Mouse (Mus musculus) induced T-regulatory cell, adult 2 months (primary cell): Measurements from ENCODE around the gene Copg1.
"Not testable (repeated sequence)": the region's sequence is repeated elsewhere in the genome, so short reads cannot be mapped to it uniquely, and the experiment has no call there.

Experiments used
- DNase-seq: peaks from one replicate; pipeline ENCODE4 v3.0.0-alpha.2; 2012; ENCODE audit warnings: low read depth

Copg1 gene

DNA sequence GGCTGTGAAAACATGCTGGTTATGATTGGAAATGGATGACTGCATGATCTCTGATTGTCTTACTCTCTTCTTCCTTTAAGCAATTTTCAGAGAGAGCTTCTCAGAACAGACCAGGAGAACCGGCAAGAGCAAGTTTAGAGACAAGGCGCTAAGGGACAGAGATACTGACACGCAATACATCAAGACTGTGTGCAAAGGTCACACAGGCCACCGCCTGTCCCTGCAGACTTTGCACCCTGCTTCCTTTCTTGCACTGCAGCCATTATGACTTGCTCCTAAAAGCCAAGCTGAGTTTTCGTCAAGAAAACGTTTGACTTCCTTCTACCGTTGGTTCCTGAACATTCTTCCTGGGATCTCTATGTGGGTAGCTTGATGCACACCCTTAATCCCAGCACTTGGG, 12.1 kb upstream of the Copg1 start:
- no peak for DNase-seq

GRCm38 (mm10) chr6:87876068-87876643, 11.5 kb upstream of the Copg1 start:
- peak; percentile 9 for DNase-seq

DNA sequence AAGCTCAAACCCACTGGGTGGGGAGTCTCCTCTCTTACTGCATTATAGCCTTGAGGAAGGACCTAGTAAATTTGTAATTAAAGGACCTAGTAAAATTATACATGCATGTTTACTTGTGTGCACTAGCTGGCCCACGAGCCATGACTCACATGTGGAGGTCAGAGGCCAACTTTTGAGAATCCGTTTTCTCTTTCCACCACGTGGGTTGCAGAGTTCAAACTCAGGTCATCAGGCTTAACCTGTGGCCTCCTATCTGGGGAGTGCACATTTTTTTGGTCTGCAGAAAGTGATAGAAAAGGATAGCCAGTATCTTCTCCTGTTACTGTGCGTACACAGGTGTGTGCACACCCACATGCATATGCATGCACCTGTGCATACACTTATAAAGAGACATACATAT, 8.6 kb upstream of the Copg1 start:
- DNase-seq: peak; percentile 44

GRCm38 (mm10) chr6:87879628-87880027, 8.0 kb upstream of the Copg1 start:
- DNase-seq: no peak

DNA sequence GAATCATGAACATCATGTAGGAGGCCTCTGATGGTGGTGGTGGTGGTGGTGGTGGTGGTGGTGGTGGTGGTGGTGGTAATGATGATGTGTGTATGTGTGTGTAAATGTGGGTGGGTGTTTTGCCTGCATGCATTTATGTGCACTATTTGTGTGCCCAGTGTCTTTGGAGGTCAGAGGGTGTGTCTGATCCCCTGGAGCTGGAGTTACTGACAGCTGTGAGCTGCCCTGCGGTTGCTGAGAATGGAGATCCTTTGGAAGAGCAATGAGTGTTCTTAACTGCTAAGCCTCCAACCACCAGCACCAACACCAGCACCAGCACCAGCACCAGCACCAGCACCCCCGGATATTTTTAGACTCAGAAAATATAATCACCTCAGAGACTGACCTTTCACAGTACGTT, 5.4 kb upstream of the Copg1 start:
- DNase-seq: no peak

DNA sequence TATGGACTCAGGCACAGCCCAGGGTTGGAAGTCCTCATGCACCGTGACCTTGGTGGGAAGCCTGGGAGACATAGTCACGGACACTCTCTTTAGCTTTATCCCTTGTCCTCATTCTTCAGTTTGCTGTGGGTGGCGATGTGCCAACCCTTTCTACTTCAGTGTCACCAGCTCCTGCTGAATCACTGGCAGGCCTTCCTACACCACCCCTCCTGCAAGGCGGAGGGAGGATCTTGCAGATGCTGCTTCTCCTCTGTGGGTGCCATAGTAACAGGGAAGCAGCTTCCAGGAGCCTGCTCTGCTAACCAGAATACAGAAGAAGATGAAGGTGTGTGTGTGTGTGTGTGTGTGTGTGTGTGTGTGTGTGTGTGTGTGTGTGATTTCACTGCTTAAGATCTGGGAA, 4.8 kb upstream of the Copg1 start:
- no peak for DNase-seq

DNA sequence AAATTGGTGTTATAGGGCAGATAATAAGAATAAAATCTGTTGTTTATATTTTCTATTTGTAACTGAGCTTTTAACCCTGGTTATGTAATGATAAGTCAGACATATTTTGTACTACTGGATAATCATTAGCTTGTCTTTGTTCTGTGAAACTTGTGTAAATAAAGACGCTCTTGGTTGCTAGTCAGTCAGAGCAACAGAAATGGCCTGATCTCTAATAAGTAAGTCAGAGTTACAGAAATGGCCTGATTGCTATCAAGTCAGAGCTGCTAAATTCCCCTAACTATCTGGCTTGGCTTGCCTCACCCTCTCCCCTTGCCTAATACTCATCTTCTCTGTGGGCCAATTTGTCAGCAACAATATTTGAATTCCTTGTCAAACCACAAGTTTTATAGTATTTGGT, 893 bp upstream of the Copg1 start:
- DNase-seq: peak; percentile 7

DNA sequence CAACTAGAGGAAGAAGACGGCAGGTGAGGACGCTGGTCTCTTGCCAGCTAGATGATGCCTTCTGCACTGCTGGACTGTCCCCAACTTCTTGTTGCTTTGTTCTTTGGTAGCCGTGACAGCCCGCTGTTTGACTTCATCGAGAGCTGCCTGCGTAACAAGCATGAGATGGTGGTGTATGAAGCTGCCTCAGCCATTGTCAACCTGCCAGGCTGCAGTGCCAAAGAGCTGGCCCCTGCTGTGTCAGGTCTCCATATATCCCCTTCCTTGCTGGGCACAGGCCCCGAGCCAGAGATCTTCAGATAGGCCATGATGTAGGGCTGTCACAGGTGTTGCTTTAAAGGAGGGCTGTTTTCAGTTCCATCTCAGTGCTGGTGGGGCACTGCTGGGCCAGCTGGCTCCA, 6.3 kb downstream of the Copg1 start:
- no peak for DNase-seq

DNA sequence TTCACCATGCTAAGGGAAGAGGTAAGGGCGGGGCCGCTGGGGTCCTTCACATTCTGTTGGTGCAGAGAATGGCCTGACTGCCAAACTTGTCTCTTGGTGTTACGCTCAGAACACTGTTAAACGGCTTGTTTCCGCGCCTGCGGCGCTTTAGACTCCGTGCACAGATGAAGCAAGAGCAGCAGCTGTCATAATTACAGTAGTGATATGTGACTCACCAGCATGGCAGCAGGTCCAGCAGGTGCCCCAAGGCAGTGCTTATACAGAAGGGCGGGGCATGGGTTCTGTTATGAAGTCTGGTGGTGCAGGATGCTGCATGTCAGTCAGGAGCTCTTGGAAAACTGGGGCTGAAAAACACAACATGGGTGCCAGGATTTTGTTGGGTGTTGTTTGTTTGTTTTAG, 10.4 kb downstream of the Copg1 start:
- DNase-seq: no peak

DNA sequence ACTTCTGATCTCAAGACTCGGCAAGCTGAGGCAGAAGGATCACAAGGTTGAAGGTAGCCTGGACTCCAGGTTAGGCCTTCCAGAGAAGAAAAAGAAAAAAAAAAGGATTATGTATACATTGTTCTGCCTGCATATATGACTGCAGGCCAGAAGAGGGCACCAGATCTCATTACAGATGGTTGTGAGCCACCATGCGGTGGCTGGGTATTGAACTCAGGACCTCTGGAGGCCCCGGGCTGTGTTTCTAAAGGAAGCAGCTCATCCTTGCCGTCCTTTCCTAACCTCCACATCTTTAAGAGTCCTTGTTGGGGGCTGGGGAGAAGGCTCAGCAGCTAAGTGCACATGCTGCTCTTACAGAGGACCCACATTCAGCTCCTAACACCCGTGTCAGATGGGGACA, 19.0 kb downstream of the Copg1 start:
- DNase-seq: peak; percentile 34

DNA sequence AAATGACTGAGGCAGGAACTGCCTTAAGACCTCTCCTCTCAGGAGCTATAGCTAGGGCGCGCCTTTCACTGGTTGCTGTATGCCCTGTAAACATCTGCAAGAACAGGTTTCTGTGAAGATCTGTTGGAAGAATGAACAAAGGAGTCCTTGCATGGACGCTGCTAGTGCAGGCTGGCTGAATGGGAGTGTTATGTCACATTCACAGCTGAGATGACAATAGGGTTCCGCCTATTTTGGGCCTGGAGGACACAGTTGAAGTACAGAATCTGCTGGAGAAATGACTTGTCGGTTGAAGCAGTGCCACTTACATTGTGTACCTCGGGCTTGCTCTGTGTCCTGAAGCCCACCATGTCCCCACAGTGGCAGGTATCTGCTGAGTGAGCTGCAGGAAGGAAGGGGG, 21.6 kb downstream of the Copg1 start:
- no peak for DNase-seq

- no peak for DNase-seq
Observed at GRCm38 (mm10) chr6:87911559-87911958, 23.9 kb downstream of the Copg1 start.

- DNase-seq: peak; percentile 93
Observed at GRCm38 (mm10) chr6:87913661-87914325, 26.2 kb downstream of the Copg1 start, which contains the start of gene Hmces. Gene Hmces, plus strand, starts transcription at chr6:87913935.

GRCm38 (mm10) chr6:87914326-87915102, 26.9 kb downstream of the Copg1 start:
- DNase-seq: no peak

DNA sequence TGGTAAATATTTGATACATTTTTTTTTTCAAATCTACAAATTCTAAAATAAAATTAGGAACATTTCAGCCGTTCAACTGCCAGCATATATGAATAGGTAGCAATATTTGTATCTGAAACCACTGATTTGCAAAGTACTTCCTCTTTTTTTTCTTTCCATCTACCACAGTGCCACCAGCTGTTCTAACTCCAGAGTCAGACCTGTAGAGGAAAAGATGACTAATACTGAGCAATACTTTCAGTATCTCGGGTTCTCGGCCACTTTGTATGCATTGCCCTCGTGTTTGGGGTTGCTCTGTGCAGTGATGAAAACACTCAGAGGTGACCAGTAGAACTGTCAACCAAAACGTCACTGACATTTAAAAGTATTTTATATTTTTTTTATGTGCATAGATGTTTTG, 28.3 kb downstream of the Copg1 start:
- peak; percentile 84 for DNase-seq

- no peak for DNase-seq
Observed at GRCm38 (mm10) chr6:87921201-87921600, 33.6 kb downstream of the Copg1 start.

DNA sequence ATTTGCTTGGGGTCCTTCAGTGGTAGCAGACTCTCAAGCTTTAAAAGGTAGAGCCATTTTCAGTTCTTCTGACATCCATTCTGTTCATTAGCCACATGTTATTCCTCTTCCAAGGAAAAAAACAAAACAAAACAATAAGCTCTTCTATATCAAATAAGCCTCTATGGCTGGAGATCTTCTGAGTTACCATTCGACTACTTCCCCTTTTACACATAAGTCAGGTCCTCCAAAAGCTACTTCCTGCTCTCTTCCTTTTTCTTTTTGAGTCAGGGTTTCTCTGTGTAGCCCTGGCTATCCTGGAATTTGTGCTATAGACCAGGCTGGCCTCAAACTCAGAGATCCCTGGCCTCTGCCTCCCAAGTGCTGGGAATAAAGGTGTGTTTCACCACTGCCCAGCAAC, 36.0 kb downstream of the Copg1 start:
- DNase-seq: no peak

DNA sequence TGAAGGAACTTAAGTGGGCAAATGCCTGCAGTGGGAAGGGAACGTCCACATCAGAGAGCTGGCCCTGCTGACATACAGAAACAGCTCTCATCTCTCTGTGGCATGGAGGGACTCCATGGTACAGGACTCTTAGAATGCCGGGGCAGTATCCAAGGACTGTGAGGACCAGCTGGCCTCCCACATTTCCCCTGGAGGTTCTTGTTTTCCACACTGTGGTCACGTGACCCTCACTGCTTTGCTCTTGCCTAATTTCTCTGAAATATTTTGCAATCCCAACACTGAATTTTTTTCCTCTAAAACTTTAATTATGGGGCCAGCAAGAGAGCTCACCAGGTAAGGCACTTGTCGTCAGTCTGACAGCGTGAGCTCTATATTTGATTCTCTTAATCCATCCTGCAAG, 47.4 kb downstream of the Copg1 start:
- no peak for DNase-seq

GRCm38 (mm10) chr6:87937178-87937788, 49.7 kb downstream of the Copg1 start:
- no peak for DNase-seq

GRCm38 (mm10) chr6:87938941-87939340, 51.3 kb downstream of the Copg1 start:
- no peak for DNase-seq

DNA sequence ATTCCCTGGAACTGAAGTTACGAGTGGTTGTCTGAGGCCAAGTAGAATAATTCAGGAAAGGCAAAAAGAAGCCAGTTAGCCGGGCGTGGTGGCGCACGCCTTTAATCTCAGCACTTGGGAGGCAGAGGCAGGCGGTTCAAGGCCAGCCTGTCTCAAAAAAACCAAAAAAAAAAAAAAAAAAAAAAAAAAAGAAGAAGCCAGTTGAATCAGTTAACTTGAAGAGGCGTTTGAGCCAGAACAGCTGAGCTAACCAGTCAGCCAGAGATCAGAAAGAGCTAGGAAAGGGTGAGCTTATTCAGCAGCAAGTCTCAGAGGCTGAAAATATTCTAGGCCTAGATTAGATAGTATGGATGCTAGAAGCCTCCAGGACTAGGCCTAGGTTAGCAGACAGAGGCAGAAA, 54.6 kb downstream of the Copg1 start:
- DNase-seq: no peak

- DNase-seq: not testable (repeated sequence)
Observed at GRCm38 (mm10) chr6:87962457-87962856, 74.8 kb downstream of the Copg1 start.
